Mouse (Mus musculus) MEL (cell line): ENCODE data around the gene Olfr1342. TPM values are rescaled to one million over a fixed set of nuclear protein-coding genes. Genes with fewer than 3 reads are reported as not detected.

Source experiments
- DNase-seq: peaks from one replicate; pipeline ENCODE4 v3.0.0; 2011; ENCODE audit warnings: low read depth, low spot score
- H3K27ac ChIP-seq: 2 replicates; pipeline ENCODE4 v1.5.1; 2012; ENCODE audit warnings: low read depth, mild to moderate bottlenecking, control low read depth, low read length, moderate library complexity; ENCODE audit not compliant: control insufficient read depth
- H3K27me3 ChIP-seq, 2 experiments: fragments of 150-350 bp in 1 of 2; sonication (generic) in 1 of 2; 2 replicates each; pipeline ENCODE4 v1.6.1; 2012; ENCODE audit warnings: low read length in 2 of 2, mild to moderate bottlenecking in 2 of 2, improper control_type of control experiment in 1 of 2, moderate library complexity in 1 of 2; ENCODE audit not compliant: insufficient read depth in 2 of 2, control insufficient read depth in 1 of 2
- H3K36me3 ChIP-seq, 2 experiments: 2 replicates each; pipeline ENCODE4 v1.6.1; 2012 to 2014; ENCODE audit warnings: low read length in 2 of 2, improper control_type of control experiment in 1 of 2, inconsistent platforms in 1 of 2, mild to moderate bottlenecking in 1 of 2; ENCODE audit not compliant: insufficient read depth in 2 of 2, control insufficient read depth in 1 of 2
- H3K4me1 ChIP-seq, 2 experiments: fragments of 150-350 bp in 1 of 2; sonication (generic) in 1 of 2; 2 replicates each; pipeline ENCODE4 v1.6.1; 2012; ENCODE audit warnings: low read length in 2 of 2, improper control_type of control experiment in 1 of 2, mild to moderate bottlenecking in 1 of 2; ENCODE audit not compliant: insufficient read depth in 2 of 2, control insufficient read depth in 1 of 2
- H3K4me3 ChIP-seq, 2 experiments: fragments of 150-350 bp in 1 of 2; sonication (generic) in 1 of 2; 2 replicates each; pipeline ENCODE4 v1.5.1; 2012; ENCODE audit warnings: low read depth in 2 of 2, low read length in 2 of 2, mild to moderate bottlenecking in 2 of 2, moderate library complexity in 2 of 2, control low read depth in 1 of 2, improper control_type of control experiment in 1 of 2; ENCODE audit not compliant: control insufficient read depth in 1 of 2, insufficient read depth in 1 of 2
- H3K79me2 ChIP-seq: 2 replicates; pipeline ENCODE4 v1.6.1; 2012; ENCODE audit warnings: mild to moderate bottlenecking, low read length, moderate library complexity; ENCODE audit not compliant: control insufficient read depth, poor library complexity, insufficient read depth
- H3K9ac ChIP-seq: 2 replicates; pipeline ENCODE4 v1.6.1; 2012; ENCODE audit warnings: low read depth, mild to moderate bottlenecking, control low read depth, low read length, moderate library complexity; ENCODE audit not compliant: control insufficient read depth, poor library complexity, severe bottlenecking
- H3K9me3 ChIP-seq: fragments of 150-350 bp; sonication (generic); replicated peaks from 2 replicates; pipeline ENCODE4 v1.6.1; 2012; ENCODE audit warnings: mild to moderate bottlenecking, low read length, improper control_type of control experiment, moderate library complexity; ENCODE audit not compliant: insufficient read depth
- BHLHE40 ChIP-seq: IDR thresholded peaks from 2 replicates; pipeline ENCODE4 v1.6.1; 2012; ENCODE audit warnings: low read depth, mild to moderate bottlenecking, inconsistent platforms, low read length, improper control_type of control experiment, borderline replicate concordance
- CHD1 ChIP-seq: IDR thresholded peaks from 2 replicates; pipeline ENCODE4 v1.6.1; 2012; ENCODE audit warnings: low read depth, mild to moderate bottlenecking, inconsistent platforms, low read length, improper control_type of control experiment
- CTCF ChIP-seq, 3 experiments: IDR thresholded peaks in 2 of 3; conservative IDR thresholded peaks in 1 of 3; 2 replicates each; pipeline ENCODE4 v1.5.1; 2011 to 2012; ENCODE audit warnings: low read length in 3 of 3, low read depth in 2 of 3, mild to moderate bottlenecking in 2 of 3, improper control_type of control experiment in 1 of 3, inconsistent platforms in 1 of 3, mixed read lengths in 1 of 3, moderate library complexity in 1 of 3; ENCODE audit not compliant: control insufficient read depth in 1 of 3, insufficient read depth in 1 of 3, poor library complexity in 1 of 3, severe bottlenecking in 1 of 3
- EP300 ChIP-seq, 2 experiments: IDR thresholded peaks; 2 replicates each; pipeline ENCODE4 v1.6.1; 2011; ENCODE audit warnings: improper control_type of control experiment in 2 of 2, low read length in 2 of 2, low read depth in 1 of 2, mild to moderate bottlenecking in 1 of 2
- ETS1 ChIP-seq: IDR thresholded peaks from 2 replicates; pipeline ENCODE4 v1.6.1; 2012; ENCODE audit warnings: low read depth, mild to moderate bottlenecking, inconsistent platforms, low read length, improper control_type of control experiment, moderate library complexity
- GABPA ChIP-seq: IDR thresholded peaks from 2 replicates; pipeline ENCODE4 v1.6.1; 2012; ENCODE audit warnings: low read depth, mild to moderate bottlenecking, inconsistent platforms, low read length, improper control_type of control experiment, moderate library complexity
- GATA1 ChIP-seq: IDR thresholded peaks from 2 replicates; pipeline ENCODE4 v1.6.1; 2011; ENCODE audit warnings: low read depth, low read length, improper control_type of control experiment
- HCFC1 ChIP-seq: IDR thresholded peaks from 2 replicates; pipeline ENCODE4 v1.6.1; 2012; ENCODE audit warnings: low read depth, mild to moderate bottlenecking, inconsistent platforms, low read length, improper control_type of control experiment, moderate library complexity
- JUND ChIP-seq: IDR thresholded peaks from 2 replicates; pipeline ENCODE4 v1.6.1; 2011; ENCODE audit warnings: low read depth, mild to moderate bottlenecking, improper control_type of control experiment, low read length
- KAT2A ChIP-seq: conservative IDR thresholded peaks from 2 replicates; pipeline ENCODE4 v1.6.1; 2012; ENCODE audit warnings: low read depth, low read length, improper control_type of control experiment, inconsistent platforms
- MAFK ChIP-seq: IDR thresholded peaks from 2 replicates; pipeline ENCODE4 v1.6.1; 2011; ENCODE audit warnings: low read depth, mild to moderate bottlenecking, low read length, improper control_type of control experiment, borderline replicate concordance
- MAX ChIP-seq: IDR thresholded peaks from 2 replicates; pipeline ENCODE4 v1.6.1; 2011; ENCODE audit warnings: low read length, improper control_type of control experiment
- MEF2A ChIP-seq: IDR thresholded peaks from 2 replicates; pipeline ENCODE4 v1.6.1; 2014; ENCODE audit warnings: low read depth, mild to moderate bottlenecking, inconsistent platforms, low read length, improper control_type of control experiment; ENCODE audit not compliant: poor library complexity, insufficient replicate concordance, severe bottlenecking; ENCODE audit errors: extremely low read depth
- MYB ChIP-seq: IDR thresholded peaks from 2 replicates; pipeline ENCODE4 v1.6.1; 2011; ENCODE audit warnings: mild to moderate bottlenecking, low read depth, low read length, improper control_type of control experiment
- POLR2A ChIP-seq, 2 experiments: IDR thresholded peaks; 2 replicates each; pipeline ENCODE4 v1.6.1; 2011 to 2012; ENCODE audit warnings: low read length in 2 of 2, mild to moderate bottlenecking in 2 of 2, control low read depth in 1 of 2, improper control_type of control experiment in 1 of 2, low read depth in 1 of 2, moderate library complexity in 1 of 2; ENCODE audit not compliant: control insufficient read depth in 1 of 2, insufficient read depth in 1 of 2, poor library complexity in 1 of 2
- POLR2AphosphoS5 ChIP-seq: IDR thresholded peaks from 2 replicates; pipeline ENCODE4 v1.6.1; 2012; ENCODE audit warnings: low read depth, borderline replicate concordance, mild to moderate bottlenecking, inconsistent platforms, low read length, moderate library complexity, mixed read lengths
- SMC3 ChIP-seq: IDR thresholded peaks from 2 replicates; pipeline ENCODE4 v1.6.1; 2011; ENCODE audit warnings: low read depth, low read length, improper control_type of control experiment
- TBP ChIP-seq: IDR thresholded peaks from 2 replicates; pipeline ENCODE4 v1.8.0; 2011; ENCODE audit warnings: low read depth, low read length, improper control_type of control experiment
- TCF12 ChIP-seq: IDR thresholded peaks from 2 replicates; pipeline ENCODE4 v1.6.1; 2014; ENCODE audit warnings: low read depth, mild to moderate bottlenecking, inconsistent platforms, low read length, improper control_type of control experiment, moderate library complexity
- USF1 ChIP-seq: IDR thresholded peaks from 2 replicates; pipeline ENCODE4 v1.6.1; 2014; ENCODE audit warnings: low read depth, mild to moderate bottlenecking, inconsistent platforms, low read length, improper control_type of control experiment, moderate library complexity
- USF2 ChIP-seq, 2 experiments: IDR thresholded peaks; 2 replicates each; pipeline ENCODE4 v1.6.1; 2011 to 2012; ENCODE audit warnings: improper control_type of control experiment in 2 of 2, low read length in 2 of 2, borderline replicate concordance in 1 of 2, inconsistent platforms in 1 of 2, low read depth in 1 of 2, mild to moderate bottlenecking in 1 of 2; ENCODE audit not compliant: insufficient read depth in 1 of 2
- ZC3H11A ChIP-seq: IDR thresholded peaks from 2 replicates; pipeline ENCODE4 v1.6.1; 2012; ENCODE audit warnings: low read depth, mild to moderate bottlenecking, inconsistent platforms, low read length, improper control_type of control experiment
- ZKSCAN1 ChIP-seq: IDR thresholded peaks from 2 replicates; pipeline ENCODE4 v1.6.1; 2012; ENCODE audit warnings: low read depth, mild to moderate bottlenecking, inconsistent platforms, low read length, improper control_type of control experiment, moderate library complexity
- polyA plus RNA-seq, 2 experiments: library from polyadenylated mRNA; stranded (reverse) in 1 of 2; unstranded in 1 of 2; fragments of >175 nt in 1 of 2; fragments of >200 nt in 1 of 2; gene quantifications; 2 replicates each; pipeline versions ENCODE4 v1.2.1 to v1.2.4; 2012; ENCODE audit warnings: low replicate concordance in 2 of 2, low read depth in 1 of 2; ENCODE audit not compliant: insufficient read length in 2 of 2, insufficient read depth in 1 of 2, missing spikeins in 1 of 2
- total RNA-seq: library from RNA; depleted of rRNA; stranded (reverse); fragments of 300-350 nt; gene quantifications from 2 replicates; pipeline ENCODE4 v1.2.3, GENCODE M21; 2012

The Olfr1342 gene
- total and polyA plus RNA-seq, 3 experiments: not detected

- TF ChIP-seq BHLHE40: no peak
- peak; percentile 55; the same call in 1 of the 2 replicates for TF ChIP-seq MAFK
- TF ChIP-seq, all 39 proteins: peak for 1
- Histone ChIP-seq H3K4me1 (no peaks in the 10 kb centered on the region), H3K4me3 (no peak overlapping the region), H3K79me2 (no peaks in the 10 kb centered on the region), H3K27me3 (peaks cover 0 to 7% of the 10 kb centered on the region in 2 experiments; a peak in 1 of 4 replicates), H3K9me3 (no peaks in the 10 kb centered on the region), H3K36me3 (no peaks in the 10 kb centered on the region), H3K9ac (no peak overlapping the region), H3K27ac (no peak overlapping the region)
- no peak for DNase-seq
Measured at GRCm38 (mm10) chr4:118708086-118708485, 15.5 kb upstream of the Olfr1342 start.

- no peaks in the 10 kb centered on the region for H3K9me3 ChIP-seq
- TF ChIP-seq MAX (no peak), EP300 (IDR thresholded peaks at IDR 0.05; ENCODE audit: low read depth in 1 of 2, low read length in 2 of 2) (no peak), GABPA (no peak), POLR2A (IDR thresholded peaks at IDR 0.05; ENCODE audit: control insufficient read depth in 1 of 2, insufficient read depth in 1 of 2, low read depth in 1 of 2, low read length in 2 of 2, poor library complexity in 1 of 2) (no peak), KAT2A (no peak), USF2 (IDR thresholded peaks at IDR 0.05; ENCODE audit: borderline replicate concordance in 1 of 2, insufficient read depth in 1 of 2, low read depth in 1 of 2, low read length in 2 of 2) (no peak)
- TF ChIP-seq, all 39 proteins: peak for 0
- no peak within 1 kb of the TSS for H3K4me3 ChIP-seq
- H3K27ac ChIP-seq: no peak within 1 kb of the TSS
- no peaks in the 10 kb centered on the region for H3K36me3 ChIP-seq
- H3K4me1 ChIP-seq: no peaks in the 10 kb centered on the region
- H3K79me2 ChIP-seq: no peaks in the 10 kb centered on the region
- H3K9ac ChIP-seq: no peak within 1 kb of the TSS
- DNase-seq: no peak
- no peaks in the 10 kb centered on the region; a peak in 1 of 4 replicates for H3K27me3 ChIP-seq
Measured at GRCm38 (mm10) chr4:118703223-118703622, 10.7 kb upstream of the Olfr1342 start, which contains the start of gene Olfr1341. Olfr1341 (plus strand) TSS chr4:118703523.

DNA sequence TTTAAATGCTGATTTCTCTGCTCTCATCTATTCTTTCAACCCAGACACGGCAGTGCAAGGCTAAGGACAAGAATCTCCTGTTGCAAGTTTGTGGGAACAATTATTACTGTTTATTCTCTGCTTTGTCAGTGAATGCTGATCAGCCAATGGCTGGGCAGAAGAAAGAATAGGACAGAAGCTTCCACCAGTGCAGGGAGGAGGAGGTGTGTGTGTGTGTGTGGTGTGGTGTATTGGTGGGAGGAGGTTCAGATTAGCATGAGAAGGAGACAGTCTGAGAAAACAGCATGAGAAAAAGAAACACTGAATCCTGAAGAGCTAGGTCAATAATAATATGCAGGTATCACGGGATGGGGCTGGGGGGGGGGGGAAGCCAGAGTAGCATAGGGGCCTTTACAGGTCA, 1.3 kb upstream of the Olfr1342 start:
- no peaks in the 10 kb centered on the region for H3K9me3 ChIP-seq
- no peak overlapping the region for H3K27ac ChIP-seq
- DNase-seq: no peak
- no peak overlapping the region for H3K4me3 ChIP-seq
- TF ChIP-seq MEF2A: no peak
- no peak for TF ChIP-seq USF2 (IDR thresholded peaks at IDR 0.05; ENCODE audit: borderline replicate concordance in 1 of 2, insufficient read depth in 1 of 2, low read depth in 1 of 2, low read length in 2 of 2)
- TF ChIP-seq MAFK: no peak
- TF ChIP-seq ZKSCAN1: no peak
- TF ChIP-seq USF1: no peak
- TF ChIP-seq SMC3: no peak
- no peak for TF ChIP-seq TCF12
- TF ChIP-seq POLR2AphosphoS5: no peak
- no peak for TF ChIP-seq HCFC1
- no peak for TF ChIP-seq BHLHE40
- no peak for TF ChIP-seq MYB
- TF ChIP-seq CTCF (IDR thresholded peaks at IDR 0.05 in 2 of 3, conservative IDR thresholded peaks at IDR 0.05 in 1 of 3; ENCODE audit: control insufficient read depth in 1 of 3, insufficient read depth in 1 of 3, low read depth in 2 of 3, low read length in 3 of 3, poor library complexity in 1 of 3, severe bottlenecking in 1 of 3): no peak
- no peak for TF ChIP-seq CHD1
- TF ChIP-seq ETS1: no peak
- TF ChIP-seq GATA1: no peak
- no peak for TF ChIP-seq ZC3H11A
- no peak for TF ChIP-seq JUND
- TF ChIP-seq TBP: no peak
- H3K9ac ChIP-seq: no peak overlapping the region
- no peaks in the 10 kb centered on the region for H3K4me1 ChIP-seq
- no peaks in the 10 kb centered on the region for H3K79me2 ChIP-seq
- peaks cover 2 to 11% of the 10 kb centered on the region in 2 experiments for H3K27me3 ChIP-seq
- H3K36me3 ChIP-seq: no peaks in the 10 kb centered on the region
